Mouse (Mus musculus) liver, adult 2 months (tissue): Measurements from ENCODE around the gene Xpnpep1.
A peak's percentile ranks its signal among the peaks of the same experiment; 100 is the strongest.

ENCODE experiments used
- CTCF ChIP-seq: fragments of 200-500 bp; IDR thresholded peaks from 2 replicates; pipeline ENCODE4 v1.5.1; 2011; ENCODE audit warnings: low read depth, low read length, control low read depth
- POLR2A ChIP-seq: fragments of 200-500 bp; IDR thresholded peaks from 2 replicates; pipeline ENCODE4 v1.6.1; 2011; ENCODE audit warnings: low read length, control low read depth; ENCODE audit not compliant: insufficient read depth; ENCODE audit errors: extremely low read depth

DNA sequence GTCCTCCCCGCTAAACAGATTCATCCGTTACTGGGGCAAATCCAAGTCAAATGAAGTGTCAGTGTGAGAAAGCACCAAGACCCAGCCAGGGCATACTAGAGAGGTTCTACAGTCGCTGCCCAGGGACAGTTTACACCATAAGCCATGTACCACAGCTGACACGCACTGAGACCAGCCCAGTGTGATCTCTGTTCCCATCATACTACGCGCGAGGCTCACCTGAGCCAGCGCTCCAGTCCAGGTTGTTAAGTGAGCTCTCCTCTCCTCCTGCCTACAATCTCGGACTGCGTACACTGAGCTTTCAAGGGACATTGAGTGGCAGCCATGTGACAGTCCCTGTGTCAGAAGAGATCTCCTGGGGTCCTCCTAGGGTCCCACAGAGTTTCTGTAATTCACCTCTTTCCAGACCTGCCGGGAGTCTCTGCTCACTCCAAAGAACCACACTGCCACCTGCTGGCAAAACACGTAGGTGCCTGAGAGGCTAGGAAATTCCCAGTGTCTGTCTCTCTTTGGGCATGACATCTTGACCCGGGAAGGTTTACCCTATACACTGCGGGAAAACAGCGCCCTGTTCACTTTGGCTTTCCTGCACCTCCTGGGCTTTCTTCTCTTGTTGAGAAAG, 64.3 kb downstream of the Xpnpep1 start:
- no peak for TF ChIP-seq POLR2A
- peak; percentile 81 for TF ChIP-seq CTCF
